ENCODE assay signal across 8 mouse cellular contexts in genomic region chr5:118381294-118381675, GRCm38 (mm10).
DNase-seq lines count a peak whose midpoint lies in the region; ATAC-seq and TF ChIP-seq lines count a peak whose summit lies in the region.

No protein-coding gene starts in this region.

- no peak for TF ChIP-seq POLR2A in liver, adult 2 months (IDR thresholded peaks at IDR 0.05; ENCODE audit: extremely low read depth, insufficient read depth, low read length)

- H3K79me2 ChIP-seq in liver, adult 2 months (ENCODE audit: control insufficient read depth, insufficient read depth, low read length) = no peaks in the 10 kb centered on the region

- no peak for TF ChIP-seq CTCF in liver, adult 2 months (IDR thresholded peaks at IDR 0.05; ENCODE audit: low read depth, low read length)
- no peak for TF ChIP-seq CTCF in midbrain, postnatal 0 days (IDR thresholded peaks at IDR 0.05)

- H3K4me2 ChIP-seq in intestine, embryonic 16.5 days (ENCODE audit: low read depth, low read length) = peak overlapping the region; percentile 87
- peak overlapping the region; percentile 80 for H3K4me2 ChIP-seq in midbrain, postnatal 0 days (ENCODE audit: low read depth, low read length, poor library complexity, severe bottlenecking)

- H3K36me3 ChIP-seq in intestine, embryonic 16.5 days (ENCODE audit: control insufficient read depth, insufficient read depth, low read length) = no peaks in the 10 kb centered on the region
- H3K36me3 ChIP-seq in liver, adult 2 months (ENCODE audit: control insufficient read depth, insufficient read depth, low read length) = no peaks in the 10 kb centered on the region
- H3K36me3 ChIP-seq in midbrain, postnatal 0 days (ENCODE audit: insufficient read depth, low read length) = no peaks in the 10 kb centered on the region

- peak overlapping the region; percentile 48 for H3K4me3 ChIP-seq in intestine, embryonic 16.5 days (ENCODE audit: low read length)
- H3K4me3 ChIP-seq in liver, adult 2 months (ENCODE audit: insufficient read depth, low read depth, low read length) = peak overlapping the region; percentile 54
- H3K4me3 ChIP-seq in midbrain, postnatal 0 days (ENCODE audit: low read depth, low read length) = peak overlapping the region; percentile 46

- 0 out of 2 replicates have a peak, but pooled peaks cover 5% of the 10 kb centered on the region for H3K27me3 ChIP-seq in intestine, embryonic 16.5 days (replicated peaks; ENCODE audit: control insufficient read depth, insufficient read depth, low read length)
- 0 out of 2 replicates have a peak, but pooled peaks cover 5% of the 10 kb centered on the region for H3K27me3 ChIP-seq in liver, adult 2 months (ENCODE audit: control insufficient read depth, insufficient read depth, low read length)
- H3K27me3 ChIP-seq in midbrain, postnatal 0 days (ENCODE audit: insufficient read depth, low read length) = no peaks in the 10 kb centered on the region

- DNase-seq in left cerebral cortex, adult 18-20 months (ENCODE audit: low spot score in 2 of 2) = peak; percentile 59 to 60
- no peak for DNase-seq in left cerebral cortex, adult 11 months (ENCODE audit: low spot score)
- peak; percentile 82 for DNase-seq in embryo, embryonic 9.5 days (ENCODE audit: extremely low spot score)
- no peak for DNase-seq in liver, adult 2 months (ENCODE audit: extremely low read depth, low read depth, low spot score)
- peak; percentile 65 for DNase-seq in midbrain, postnatal 0 days (ENCODE audit: low spot score)
- peak; percentile 56 to 59 for DNase-seq in spleen, postnatal 14 days (ENCODE audit: low spot score in 2 of 2)

- peak overlapping the region; percentile 75 for H3K27ac ChIP-seq in intestine, embryonic 16.5 days (ENCODE audit: low read length)
- no peak overlapping the region for H3K27ac ChIP-seq in liver, adult 2 months (replicated peaks; ENCODE audit: insufficient read depth, low read depth, low read length)
- peak overlapping the region; percentile 57; the same call in 1 of the 2 replicates for H3K27ac ChIP-seq in midbrain, postnatal 0 days (ENCODE audit: low read depth, low read length)

- peaks cover 8% of the 10 kb centered on the region for H3K4me1 ChIP-seq in intestine, embryonic 16.5 days (ENCODE audit: control insufficient read depth, insufficient read depth, low read length)
- H3K4me1 ChIP-seq in liver, adult 2 months (ENCODE audit: control insufficient read depth, insufficient read depth, low read length) = no peaks in the 10 kb centered on the region
- H3K4me1 ChIP-seq in midbrain, postnatal 0 days (ENCODE audit: insufficient read depth, low read length) = peaks cover 14% of the 10 kb centered on the region; the same call in 1 of the 2 replicates

- ATAC-seq in granulocyte monocyte progenitor cell, adult 5-6 weeks (replicated peaks; ENCODE audit: poor library complexity, severe bottlenecking) = peak; percentile 43
- peak; percentile 61 for ATAC-seq in intestine, embryonic 16.5 days
- ATAC-seq in midbrain, postnatal 0 days (ENCODE audit: low FRiP score) = peak; percentile 45

- under 1% methylated on average over 12 of the region's 12 CpGs for WGBS in intestine, embryonic 16.5 days
- 5% methylated on average over 12 of the region's 12 CpGs for WGBS in liver, adult 2 months
- 0% methylated on average over 12 of the region's 12 CpGs for WGBS in midbrain, postnatal 0 days

- H3K9me3 ChIP-seq in intestine, embryonic 16.5 days (ENCODE audit: control insufficient read depth, low read length) = no peaks in the 10 kb centered on the region
- H3K9me3 ChIP-seq in midbrain, postnatal 0 days (ENCODE audit: low read length) = no peaks in the 10 kb centered on the region

- peak overlapping the region; percentile 61 for H3K9ac ChIP-seq in intestine, embryonic 16.5 days (ENCODE audit: low read depth, low read length)
- H3K9ac ChIP-seq in liver, adult 2 months (ENCODE audit: low read depth, low read length) = no peak overlapping the region; the same call in 1 of the 2 replicates
- peak overlapping the region; percentile 56; the same call in 1 of the 2 replicates for H3K9ac ChIP-seq in midbrain, postnatal 0 days (replicated peaks; ENCODE audit: low read length, poor library complexity, severe bottlenecking)

Comparison
In these comparisons a context has a peak if more than half of its experiments do, and no peak if none do; other contexts are left out.
1. DNase-seq: peak in left cerebral cortex, adult 18-20 months (2 of 2), embryo, embryonic 9.5 days (single experiment), midbrain, postnatal 0 days (single experiment) and spleen, postnatal 14 days (2 of 2); none in left cerebral cortex, adult 11 months (single experiment) and liver, adult 2 months (single experiment).
2. Peak in every context shown above with its lines, with median percentiles within 50 percentile points of each other: ATAC-seq and H3K4me3 ChIP-seq.